Mouse (Mus musculus): Measurements from ENCODE around the gene Ispd.

- TF ChIP-seq CTCF (IDR thresholded peaks at IDR 0.05; ENCODE audit: borderline replicate concordance, extremely low read depth, insufficient read depth, insufficient read length) (no peak), POLR2A (IDR thresholded peaks at IDR 0.05; ENCODE audit: borderline replicate concordance, extremely low read depth, insufficient read depth, insufficient read length, poor library complexity, severe bottlenecking) (no peak)
Measured at GRCm38 (mm10) chr12:36666771-36667170, 285.5 kb downstream of the Ispd start.

All from brain, embryonic 14.5 days (tissue).